Mouse (Mus musculus): ENCODE measurements at regions not wholly inside any gene's neighbourhood (a gene's known extent, or its start where the extent isn't known, plus 50 kb on each side); places are given as distances from the start of the nearest gene placed in this dataset.

DNA sequence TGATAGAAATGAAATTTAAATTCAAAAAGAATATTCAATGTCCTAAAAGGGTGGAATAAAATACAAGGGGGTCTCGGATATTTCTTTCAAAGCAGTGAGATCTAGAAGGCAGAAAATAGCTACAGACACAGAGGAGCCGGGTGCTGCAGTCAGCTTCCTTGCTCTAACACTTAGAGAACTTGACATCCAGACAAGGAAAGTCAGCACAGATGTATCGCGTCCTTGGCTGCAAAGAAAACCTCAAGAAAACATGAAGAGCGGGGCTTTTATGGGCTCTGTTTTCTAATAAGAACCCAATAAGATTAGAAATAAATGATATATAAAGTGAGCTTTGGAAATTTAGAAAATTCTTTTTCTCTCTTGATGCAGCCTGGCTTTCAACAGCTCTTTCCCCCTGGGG is 53.1 kb upstream of the Glis3 start:
- DNase-seq, result no peak

DNA sequence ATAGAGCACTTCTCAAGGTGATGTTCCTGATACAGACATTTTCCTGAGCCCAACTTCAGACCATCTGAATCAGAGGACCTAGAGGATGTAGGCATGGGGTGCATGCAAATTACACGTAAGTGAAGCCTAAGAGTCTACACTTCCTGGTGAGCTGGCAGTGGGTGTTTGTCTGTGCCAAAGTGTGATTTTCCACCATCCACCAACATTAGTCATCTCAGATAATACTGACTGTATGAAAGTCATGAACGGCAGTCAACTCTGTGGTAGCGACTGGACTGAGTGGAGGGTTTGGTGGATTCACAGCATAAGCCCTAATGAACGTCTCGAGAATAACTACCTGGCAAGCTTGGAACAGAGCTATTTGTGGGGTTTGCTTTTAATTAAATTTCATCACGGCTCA is 53.9 kb upstream of the Glis3 start:
- no peak for DNase-seq

DNA sequence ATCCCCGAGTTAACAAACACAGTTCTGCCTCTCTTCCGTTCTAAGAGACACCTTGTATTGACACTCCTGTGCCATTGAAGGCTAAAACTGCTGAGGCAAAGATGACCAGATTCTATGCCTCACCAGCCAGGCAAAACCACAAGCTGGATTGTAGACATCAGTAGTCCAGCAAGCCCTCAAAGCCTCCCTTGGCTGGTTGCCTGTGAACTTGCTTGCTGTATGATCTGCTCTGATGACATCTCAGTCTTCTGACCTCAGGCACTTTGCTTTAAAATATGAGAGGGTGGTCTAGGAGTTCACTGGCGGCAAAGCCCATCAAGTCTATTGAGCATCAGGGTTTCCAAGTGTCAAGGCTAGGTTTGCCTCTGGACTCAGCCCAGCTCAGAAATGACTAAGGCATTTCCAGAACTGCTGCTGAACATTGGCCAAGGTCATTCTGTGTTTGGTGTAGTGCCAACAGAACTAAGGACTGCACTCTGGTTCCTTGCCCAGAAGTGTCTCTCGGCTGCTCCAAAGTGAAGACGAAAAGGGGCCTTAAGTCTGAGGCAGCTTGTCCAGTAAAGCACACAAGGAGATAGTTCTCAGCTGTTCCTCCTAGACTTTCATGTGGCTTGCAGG is 63.4 kb upstream of the Glis3 start:
- peak; percentile 91 for DNase-seq

DNA sequence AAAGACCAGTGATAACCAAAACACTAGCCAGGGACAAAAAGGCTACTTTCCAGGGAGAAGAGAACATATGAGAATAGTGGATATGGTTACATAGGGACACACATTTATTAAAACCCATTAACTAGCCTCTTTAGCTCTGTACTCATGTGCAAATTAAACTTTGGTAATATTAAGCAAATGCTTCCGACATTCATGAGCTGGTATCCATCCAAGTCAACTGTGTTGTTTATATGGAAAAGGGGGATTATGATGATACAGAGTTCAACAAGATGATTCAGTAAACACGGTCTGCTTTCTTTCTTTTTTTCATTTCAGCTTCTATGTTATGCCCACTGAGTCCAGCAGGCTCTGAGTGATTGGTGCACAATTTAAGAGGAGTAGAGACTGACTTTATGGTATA is 65.2 kb upstream of the Glis3 start:
- no peak for DNase-seq

DNA sequence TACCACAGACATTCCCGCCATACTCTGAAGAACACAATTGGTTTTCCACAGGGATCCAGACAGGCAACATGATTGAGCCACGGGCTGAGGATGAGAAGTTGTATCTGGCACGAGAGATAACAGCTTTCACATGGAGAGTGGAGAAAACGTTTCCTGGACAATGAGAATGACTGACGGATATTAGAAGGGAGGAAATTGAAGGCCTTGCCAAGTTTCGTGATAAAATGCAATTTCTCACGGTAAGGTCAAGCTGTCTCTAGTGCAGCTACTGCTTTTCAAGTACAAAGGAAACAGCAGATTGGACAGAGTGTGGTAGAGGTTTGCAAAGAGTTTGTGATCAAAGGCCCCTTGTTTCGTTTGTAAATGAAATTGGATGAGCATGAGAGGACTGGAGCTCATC is 65.7 kb upstream of the Glis3 start:
- peak; percentile 40 for DNase-seq

DNA sequence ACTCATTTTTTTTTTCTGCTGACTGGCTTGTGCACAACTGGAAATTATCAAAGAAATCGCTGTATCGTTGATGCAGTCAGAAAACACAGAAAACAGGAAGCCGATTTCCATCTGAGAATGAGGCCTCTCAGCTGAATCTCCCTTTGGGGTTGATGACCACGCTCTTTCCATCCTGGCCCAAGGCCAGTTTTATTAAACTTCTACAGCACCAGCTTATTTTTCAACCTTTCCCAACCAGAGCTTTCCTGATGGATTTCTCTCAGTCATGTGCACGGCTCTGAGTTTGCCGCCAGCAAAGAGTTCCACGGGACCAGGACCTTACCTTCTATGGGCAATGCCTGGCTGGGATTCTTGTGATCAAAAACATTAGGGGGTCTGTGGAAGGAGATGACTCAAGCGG is 71.2 kb upstream of the Glis3 start:
- DNase-seq, result no peak

DNA sequence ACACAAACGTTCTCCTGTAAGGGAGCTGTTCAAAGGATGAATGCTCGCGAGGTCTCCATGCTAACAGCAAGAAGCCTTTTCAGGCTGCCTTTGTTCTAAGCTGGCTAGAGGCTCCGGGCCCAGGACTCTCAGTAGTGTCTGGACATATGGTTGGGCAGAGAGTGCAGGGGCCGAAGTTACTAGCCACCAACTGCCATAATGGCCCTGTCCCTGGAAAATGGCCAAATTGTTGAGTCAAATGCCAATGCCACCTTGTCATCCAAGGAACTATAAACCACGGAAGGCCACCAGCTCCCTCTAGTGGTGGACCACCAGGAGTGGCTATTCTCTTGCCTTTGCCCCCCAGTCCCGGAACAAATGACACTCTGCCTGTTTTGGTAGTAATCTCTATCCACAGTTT is 76.0 kb upstream of the Slc1a1 start:
- DNase-seq, result peak; percentile 84

DNA sequence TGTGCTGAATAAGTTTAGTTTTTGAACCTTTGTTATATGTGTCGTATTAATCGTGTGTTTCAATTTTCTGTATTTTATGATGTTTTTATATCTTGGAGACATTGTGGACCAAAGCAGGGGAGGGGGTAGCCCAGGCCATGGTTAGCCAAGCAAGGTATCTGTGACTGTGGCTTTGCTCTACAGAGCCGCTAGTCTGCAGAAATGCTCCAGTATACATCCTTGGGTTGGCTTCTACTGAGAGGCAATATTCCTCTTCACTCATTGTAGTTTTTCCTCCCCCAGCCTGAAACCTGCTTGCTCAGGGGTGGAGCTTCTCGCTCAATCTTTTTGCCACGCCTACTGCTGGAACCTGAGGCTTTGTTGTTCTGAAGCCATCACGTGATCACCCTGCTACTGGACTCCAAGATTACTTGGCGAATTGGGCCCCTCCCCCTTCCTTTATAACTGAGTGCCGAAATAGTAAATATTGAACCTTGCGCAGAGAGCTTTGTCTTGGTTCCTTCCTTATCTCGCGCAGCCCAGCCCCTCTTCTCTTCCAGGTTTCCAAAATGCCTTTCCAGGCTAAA is 70.0 kb upstream of the Slc1a1 start:
- no peak for DNase-seq

DNA sequence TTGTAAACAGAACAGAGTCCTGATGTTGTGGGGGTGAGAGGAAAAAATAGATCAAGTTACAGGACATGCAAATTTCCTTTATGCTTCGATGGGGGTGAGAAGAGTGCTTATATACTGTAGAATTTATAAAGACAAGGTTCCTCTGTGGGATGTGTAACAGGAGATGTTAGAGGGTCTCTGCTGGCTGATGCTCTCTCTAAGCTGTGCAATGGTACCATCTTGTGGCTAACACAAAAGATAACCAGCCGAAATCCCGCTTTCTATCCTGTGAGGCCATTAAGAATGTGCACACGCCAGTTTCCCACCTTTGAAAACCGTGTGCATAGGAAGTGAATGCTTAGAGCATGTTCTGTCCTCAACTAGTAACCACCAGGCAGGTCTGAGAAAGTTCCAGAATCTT is 66.6 kb upstream of the Slc1a1 start:
- no peak for DNase-seq

DNA sequence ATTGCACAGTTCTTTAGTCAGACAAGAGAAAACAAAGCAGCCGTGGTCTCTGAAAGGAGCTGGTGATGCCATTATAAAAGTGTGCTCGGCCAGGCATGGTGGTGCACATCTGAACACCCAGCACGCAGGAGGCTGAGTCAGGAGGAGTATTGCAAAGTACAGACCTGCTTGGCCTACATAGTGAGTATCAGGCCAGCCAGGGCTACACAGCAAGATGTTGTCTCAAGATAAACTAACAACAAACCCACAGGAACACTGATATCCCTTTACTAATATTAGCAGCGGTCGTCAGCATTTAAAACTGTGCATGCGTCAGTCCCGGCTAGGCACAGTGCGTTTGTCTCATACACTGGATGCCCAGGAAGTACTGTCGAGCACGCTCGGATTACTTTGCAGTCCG is 64.4 kb upstream of the Slc1a1 start:
- DNase-seq, result no peak

DNA sequence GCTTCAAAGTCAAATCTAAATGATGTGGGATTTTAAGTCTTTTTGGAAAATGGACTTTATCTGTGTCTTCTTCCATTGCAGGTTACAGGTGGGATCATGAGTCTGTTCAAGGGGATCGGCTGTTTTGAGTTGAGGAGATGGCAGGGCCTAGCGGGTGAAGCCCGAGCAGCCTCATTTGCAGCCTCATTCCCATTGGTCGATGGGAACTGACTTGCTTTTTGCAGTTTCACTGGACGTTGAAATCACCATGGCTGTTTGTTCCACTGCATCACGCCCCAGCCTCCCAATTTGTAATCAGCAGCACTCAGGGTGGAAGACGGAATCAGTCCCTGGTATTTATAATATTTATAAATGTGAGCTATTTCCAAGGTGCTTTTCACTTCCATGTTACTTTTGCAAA is 63.0 kb upstream of the Slc1a1 start:
- DNase-seq, result no peak

DNA sequence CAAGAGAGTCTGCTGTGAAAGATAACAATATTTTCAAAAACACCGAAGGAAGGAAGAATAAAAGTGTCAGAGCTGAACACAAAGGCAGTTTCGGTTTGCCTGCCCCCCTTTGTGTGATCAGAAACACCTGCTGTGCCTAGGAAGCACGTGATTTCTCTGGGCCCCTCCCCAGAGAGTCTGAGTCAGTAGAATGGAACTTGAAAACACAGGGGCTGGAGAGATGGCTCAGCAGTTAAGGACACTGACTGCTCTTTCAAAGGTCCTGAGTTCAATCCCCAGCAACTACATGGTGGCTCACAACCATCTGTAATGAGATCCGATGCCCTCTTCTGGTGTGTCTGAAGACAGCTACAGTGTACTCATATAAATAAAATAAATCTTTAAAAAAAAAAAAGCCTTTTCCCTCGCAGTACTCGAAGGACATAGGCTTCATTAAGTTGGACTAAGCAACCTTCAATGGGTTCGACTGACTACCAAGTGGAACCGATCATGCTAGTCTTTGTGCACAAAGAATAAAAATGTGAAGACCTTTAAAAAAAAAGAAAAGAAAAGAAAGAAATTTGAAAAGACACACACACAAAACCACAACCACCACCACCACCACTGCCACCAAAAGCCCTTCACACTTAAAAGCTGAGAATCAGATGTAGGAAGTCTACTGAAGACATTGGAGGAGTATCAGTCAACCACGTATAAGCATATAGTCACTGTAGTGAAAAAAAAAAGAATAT is 61.8 kb upstream of the Slc1a1 start:
- DNase-seq, result no peak

DNA sequence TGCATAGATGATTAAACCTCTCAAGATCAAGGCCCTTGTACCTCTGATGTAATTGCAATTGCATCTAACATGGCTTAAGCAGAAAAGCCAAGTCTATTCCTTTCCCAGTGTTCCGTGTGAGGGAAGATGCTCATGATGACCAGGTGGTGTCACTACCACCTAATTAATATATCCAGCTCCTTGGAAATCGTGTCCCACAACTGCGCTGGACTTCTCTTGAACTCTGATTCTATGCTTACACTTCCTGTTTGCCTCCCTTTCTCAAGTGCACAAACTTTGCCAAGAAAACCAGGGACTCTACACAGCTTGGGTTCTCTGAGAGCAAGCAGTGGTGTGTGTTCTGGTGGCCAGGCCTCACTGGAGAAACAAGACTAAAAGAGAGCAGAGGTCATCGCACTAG is 58.0 kb upstream of the Slc1a1 start:
- DNase-seq, result peak; percentile 15

DNA sequence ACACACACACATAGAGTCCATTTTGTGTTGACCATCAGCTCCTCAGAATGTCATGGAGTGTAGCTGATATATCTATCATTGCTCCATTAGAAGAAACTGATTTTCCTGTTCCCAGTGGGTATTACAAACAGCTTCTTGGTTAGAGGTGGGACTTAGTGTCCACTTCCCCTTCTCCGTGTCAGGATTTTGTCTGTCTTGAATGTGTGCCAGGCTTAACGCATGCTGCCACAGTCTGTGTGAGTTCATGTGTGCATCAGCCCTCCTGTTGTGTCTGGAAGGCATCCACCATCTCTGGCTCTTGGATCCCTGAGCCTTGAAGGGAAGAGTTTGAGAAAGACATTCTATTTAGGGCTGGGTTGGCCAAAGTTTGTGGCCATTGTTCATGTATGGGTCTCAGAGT is 57.2 kb upstream of the Slc1a1 start:
- no peak for DNase-seq

DNA sequence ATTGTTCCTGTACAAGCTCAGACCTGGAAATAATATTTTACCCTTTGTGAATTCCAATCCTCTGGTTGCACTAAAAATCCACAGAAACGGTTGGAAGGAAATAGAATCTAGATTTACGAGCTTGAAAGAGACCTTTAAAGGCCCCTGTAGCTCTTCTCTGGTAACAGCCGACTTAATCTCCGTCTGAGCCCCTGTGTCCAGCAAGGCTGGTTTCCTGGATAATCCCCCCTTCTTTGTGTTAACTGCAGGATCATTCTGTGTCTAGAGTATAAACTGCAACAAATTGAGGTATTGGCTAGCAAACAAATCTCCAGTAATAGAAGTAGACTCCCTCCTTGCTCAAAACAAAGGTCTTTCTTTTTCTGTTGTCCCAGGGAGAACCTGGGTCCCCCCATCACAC is 56.5 kb upstream of the Slc1a1 start:
- no peak for DNase-seq

DNA sequence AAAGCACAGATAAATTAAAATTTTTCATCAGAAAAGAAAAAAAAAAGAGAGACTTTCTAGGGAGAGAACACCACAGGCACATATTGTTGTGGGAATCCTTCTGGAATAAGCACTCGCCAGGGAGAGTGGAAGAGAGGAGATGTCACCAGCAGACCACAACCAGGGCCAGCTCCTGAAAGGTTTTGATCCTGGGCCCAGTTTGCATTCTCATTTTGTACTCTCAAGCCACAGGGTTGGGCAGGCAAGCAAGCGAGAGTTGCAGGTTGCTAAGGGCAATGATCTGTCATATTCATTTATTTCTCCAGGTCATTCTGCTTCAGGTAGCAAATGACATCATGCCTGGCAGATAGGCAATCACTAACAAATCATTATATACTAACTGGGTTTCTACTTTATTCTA is 52.9 kb upstream of the Slc1a1 start:
- no peak for DNase-seq

Data from adrenal gland, adult 2 months (tissue).